Mouse (Mus musculus) intestine, embryonic 15.5 days (tissue): Measurements from ENCODE around the gene Carmil1. TPM values are rescaled to one million over a fixed set of nuclear protein-coding genes. Genes with fewer than 3 reads are reported as not detected.

ENCODE experiments used
- ATAC-seq: fragments of 200-750 bp; cut with Nextera tagmentation; 2 replicates; pipeline ENCODE4 v1.8.0; 2017; ENCODE audit warnings: moderate TSS enrichment, moderate library complexity
- H3K27ac ChIP-seq: fragments of 300-500 bp; sonication (generic); 2 replicates; pipeline ENCODE4 v1.5.1; 2015; ENCODE audit warnings: mild to moderate bottlenecking, inconsistent platforms
- H3K27me3 ChIP-seq: fragments of 300-500 bp; sonication (generic); replicated peaks from 2 replicates; pipeline ENCODE4 v1.6.1; 2015; ENCODE audit warnings: inconsistent platforms
- H3K36me3 ChIP-seq: fragments of 300-500 bp; sonication (generic); 2 replicates; pipeline ENCODE4 v1.6.1; 2015; ENCODE audit warnings: inconsistent platforms
- H3K4me1 ChIP-seq: fragments of 300-500 bp; sonication (generic); replicated peaks from 2 replicates; pipeline ENCODE4 v1.6.1; 2015; ENCODE audit warnings: inconsistent platforms
- H3K4me2 ChIP-seq: fragments of 300-500 bp; sonication (generic); replicated peaks from 2 replicates; pipeline ENCODE4 v1.6.1; 2015; ENCODE audit warnings: mild to moderate bottlenecking, inconsistent platforms
- H3K4me3 ChIP-seq: fragments of 300-500 bp; sonication (generic); replicated peaks from 2 replicates; pipeline ENCODE4 v1.5.1; 2015; ENCODE audit warnings: inconsistent platforms
- H3K9ac ChIP-seq: fragments of 300-500 bp; sonication (generic); 2 replicates; pipeline ENCODE4 v1.6.1; 2015; ENCODE audit warnings: inconsistent platforms
- H3K9me3 ChIP-seq: fragments of 300-500 bp; sonication (generic); 2 replicates; pipeline ENCODE4 v1.6.1; 2016; ENCODE audit warnings: inconsistent platforms
- WGBS: fragments of 180-500 bp; shearing (Covaris S2); methylation state at CpG from one replicate; pipeline ENCODE4 v1.1.7; 2015; 5-methylcytosine and 5-hydroxymethylcytosine counted together
- polyA plus RNA-seq: library from polyadenylated mRNA; unstranded; fragments of >200 nt; fragmentation: Nextera tagmentation; extraction: Ambion mirVana; gene quantifications from 2 replicates; pipeline ENCODE4 v1.2.1, GENCODE M21; 2015

The Carmil1 gene
- polyA plus RNA-seq, 1 experiment from 2014 or later = 40.3 TPM

GRCm38 (mm10) chr13:24081698-24082097 lies 198.9 kb downstream of the Carmil1 start:
- WGBS = 86% methylated on average over 7 of the region's 7 CpGs
- H3K27ac ChIP-seq = no peak overlapping the region
- H3K4me1 ChIP-seq = no peaks in the 10 kb centered on the region
- ATAC-seq = no peak
- H3K36me3 ChIP-seq = no peaks in the 10 kb centered on the region
- H3K9ac ChIP-seq = no peak overlapping the region
- H3K4me3 ChIP-seq = no peak overlapping the region
- no peak overlapping the region for H3K4me2 ChIP-seq
- H3K9me3 ChIP-seq = no peaks in the 10 kb centered on the region
- H3K27me3 ChIP-seq = no peaks in the 10 kb centered on the region

GRCm38 (mm10) chr13:24072588-24072987 lies 208.0 kb downstream of the Carmil1 start:
- H3K4me1 ChIP-seq = no peaks in the 10 kb centered on the region

GRCm38 (mm10) chr13:24067553-24067952 lies 213.0 kb downstream of the Carmil1 start:
- Histone ChIP-seq H3K36me3 (peaks cover 4% of the 10 kb centered on the region), H3K27me3 (no peaks in the 10 kb centered on the region), H3K4me3 (no peak overlapping the region), H3K4me1 (no peaks in the 10 kb centered on the region), H3K9ac (no peak overlapping the region), H3K9me3 (no peaks in the 10 kb centered on the region), H3K4me2 (no peak overlapping the region), H3K27ac (no peak overlapping the region)
- no peak for ATAC-seq
- 90% methylated on average over 8 of the region's 8 CpGs for WGBS

More at GRCm38 (mm10) chr13:24072588-24072987, 208.0 kb downstream of the Carmil1 start:
- no peaks in the 10 kb centered on the region for H3K36me3 ChIP-seq
- no peak overlapping the region for H3K4me2 ChIP-seq
- no peaks in the 10 kb centered on the region for H3K9me3 ChIP-seq
- no peak overlapping the region for H3K9ac ChIP-seq
- no peak for ATAC-seq
- no peaks in the 10 kb centered on the region for H3K27me3 ChIP-seq
- H3K27ac ChIP-seq = no peak overlapping the region
- no peak overlapping the region for H3K4me3 ChIP-seq
- WGBS = 95% methylated on average over 10 of the region's 10 CpGs

GRCm38 (mm10) chr13:24065536-24065935 lies 215.1 kb downstream of the Carmil1 start:
- Histone ChIP-seq H3K36me3 (peaks cover 4% of the 10 kb centered on the region), H3K27ac (no peak overlapping the region), H3K4me2 (no peak overlapping the region), H3K9me3 (no peaks in the 10 kb centered on the region), H3K27me3 (no peaks in the 10 kb centered on the region), H3K9ac (no peak overlapping the region), H3K4me1 (no peaks in the 10 kb centered on the region), H3K4me3 (no peak overlapping the region)
- 42% methylated on average over 1 of the region's 1 CpGs for WGBS
- ATAC-seq = no peak

GRCm38 (mm10) chr13:24062770-24063169 lies 217.8 kb downstream of the Carmil1 start:
- H3K4me1 ChIP-seq = no peaks in the 10 kb centered on the region
- H3K4me3 ChIP-seq = no peak overlapping the region
- no peak overlapping the region for H3K4me2 ChIP-seq
- no peak overlapping the region for H3K27ac ChIP-seq
- WGBS = 75% methylated on average over 4 of the region's 4 CpGs
- H3K9me3 ChIP-seq = no peaks in the 10 kb centered on the region
- ATAC-seq = no peak
- no peak overlapping the region for H3K9ac ChIP-seq
- peaks cover 4% of the 10 kb centered on the region for H3K36me3 ChIP-seq
- no peaks in the 10 kb centered on the region for H3K27me3 ChIP-seq

- no peaks in the 10 kb centered on the region for H3K4me1 ChIP-seq
- WGBS = 86% methylated on average over 5 of the region's 5 CpGs
- no peak overlapping the region for H3K27ac ChIP-seq
- H3K4me3 ChIP-seq = no peak overlapping the region
- H3K4me2 ChIP-seq = no peak overlapping the region
- no peak overlapping the region for H3K9ac ChIP-seq
- no peaks in the 10 kb centered on the region for H3K27me3 ChIP-seq
- H3K36me3 ChIP-seq = no peaks in the 10 kb centered on the region
- H3K9me3 ChIP-seq = no peaks in the 10 kb centered on the region
- no peak for ATAC-seq
Measured at GRCm38 (mm10) chr13:24055072-24055869, 225.3 kb downstream of the Carmil1 start.

GRCm38 (mm10) chr13:24051496-24051895 lies 229.1 kb downstream of the Carmil1 start:
- Histone ChIP-seq H3K27ac (no peak overlapping the region), H3K36me3 (no peaks in the 10 kb centered on the region; the same call in 1 of the 2 replicates), H3K4me3 (no peak overlapping the region), H3K4me2 (no peak overlapping the region), H3K9me3 (no peaks in the 10 kb centered on the region), H3K4me1 (no peaks in the 10 kb centered on the region), H3K27me3 (no peaks in the 10 kb centered on the region), H3K9ac (no peak overlapping the region)
- WGBS = 66% methylated on average over 2 of the region's 2 CpGs
- no peak for ATAC-seq

- Histone ChIP-seq H3K4me2 (no peak overlapping the region), H3K36me3 (no peaks in the 10 kb centered on the region; the same call in 1 of the 2 replicates), H3K27ac (no peak overlapping the region), H3K27me3 (no peaks in the 10 kb centered on the region), H3K9ac (no peak overlapping the region), H3K4me1 (no peaks in the 10 kb centered on the region), H3K9me3 (no peaks in the 10 kb centered on the region), H3K4me3 (no peak overlapping the region)
- WGBS = 51% methylated on average over 5 of the region's 5 CpGs
- ATAC-seq = no peak
Measured at GRCm38 (mm10) chr13:24050330-24050729, 230.3 kb downstream of the Carmil1 start.

GRCm38 (mm10) chr13:24049267-24050034 lies 231.1 kb downstream of the Carmil1 start:
- no peaks in the 10 kb centered on the region for H3K27me3 ChIP-seq
- H3K27ac ChIP-seq = no peak overlapping the region
- no peak overlapping the region for H3K4me3 ChIP-seq
- 66% methylated on average over 9 of the region's 9 CpGs for WGBS
- H3K9ac ChIP-seq = no peak overlapping the region
- ATAC-seq = no peak
- no peaks in the 10 kb centered on the region for H3K4me1 ChIP-seq
- no peaks in the 10 kb centered on the region; the same call in 1 of the 2 replicates for H3K36me3 ChIP-seq
- no peaks in the 10 kb centered on the region for H3K9me3 ChIP-seq
- H3K4me2 ChIP-seq = no peak overlapping the region

GRCm38 (mm10) chr13:24048611-24049010 lies 232.0 kb downstream of the Carmil1 start:
- Histone ChIP-seq H3K27me3 (no peaks in the 10 kb centered on the region), H3K4me1 (no peaks in the 10 kb centered on the region), H3K36me3 (peaks cover 5% of the 10 kb centered on the region), H3K4me2 (no peak overlapping the region), H3K9me3 (no peaks in the 10 kb centered on the region), H3K4me3 (no peak overlapping the region), H3K9ac (no peak overlapping the region), H3K27ac (no peak overlapping the region)
- WGBS = 92% methylated on average over 6 of the region's 6 CpGs
- ATAC-seq = no peak

- Histone ChIP-seq H3K36me3 (peaks cover 8% of the 10 kb centered on the region), H3K27ac (no peak overlapping the region), H3K4me2 (no peak overlapping the region), H3K9me3 (no peaks in the 10 kb centered on the region), H3K9ac (no peak overlapping the region), H3K4me1 (no peaks in the 10 kb centered on the region), H3K27me3 (no peaks in the 10 kb centered on the region), H3K4me3 (no peak overlapping the region)
- ATAC-seq = no peak
- 55% methylated on average over 3 of the region's 3 CpGs for WGBS
Measured at GRCm38 (mm10) chr13:24045271-24045670, 235.3 kb downstream of the Carmil1 start.

GRCm38 (mm10) chr13:24040221-24040620 lies 240.4 kb downstream of the Carmil1 start:
- no peaks in the 10 kb centered on the region for H3K4me1 ChIP-seq
- 89% methylated on average over 7 of the region's 7 CpGs for WGBS
- no peak for ATAC-seq
- no peak overlapping the region for H3K27ac ChIP-seq
- H3K4me3 ChIP-seq = no peak overlapping the region
- H3K9ac ChIP-seq = no peak overlapping the region
- no peak overlapping the region for H3K4me2 ChIP-seq
- no peaks in the 10 kb centered on the region for H3K9me3 ChIP-seq
- H3K36me3 ChIP-seq = peaks cover 8% of the 10 kb centered on the region
- no peaks in the 10 kb centered on the region for H3K27me3 ChIP-seq
